Mouse (Mus musculus): ENCODE measurements around the gene 4930438A08Rik. TPM values are rescaled to one million over a fixed set of nuclear protein-coding genes. Genes with fewer than 3 reads are reported as not detected.

4930438A08Rik gene
- polyA plus RNA-seq, 1 experiment from 2014 or later = not detected

DNA sequence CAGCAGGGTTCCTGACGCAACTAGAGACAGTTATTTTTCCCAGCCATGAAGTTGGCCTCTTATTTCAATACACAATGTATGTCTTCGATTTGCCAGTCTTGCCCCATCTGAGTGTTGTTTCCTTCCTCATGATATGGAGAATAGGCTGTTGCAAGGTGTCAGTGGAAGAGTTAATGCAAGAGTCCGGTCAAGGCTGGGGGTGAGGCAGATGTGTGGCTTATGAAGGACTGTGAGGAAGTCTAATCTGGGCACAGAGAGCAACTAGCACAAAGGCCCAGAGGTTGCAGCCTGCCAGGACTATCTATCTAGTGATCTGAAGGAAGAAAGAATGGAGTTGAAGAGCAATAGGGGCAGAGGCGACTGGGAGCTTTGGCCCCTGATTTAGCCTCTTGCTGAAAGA, 14.4 kb upstream of the 4930438A08Rik start:
- WGBS = 80% methylated on average over 4 of the region's 4 CpGs
- Histone ChIP-seq H3K9ac (ENCODE audit: low read length) (no peak overlapping the region), H3K9me3 (ENCODE audit: control insufficient read depth, low read length) (no peaks in the 10 kb centered on the region), H3K4me3 (ENCODE audit: control insufficient read depth in 1 of 2, insufficient read depth in 1 of 2, low read depth in 1 of 2, low read length in 2 of 2) (no peak overlapping the region), H3K27ac (replicated peaks in 1 of 2; ENCODE audit: control insufficient read depth in 1 of 2, insufficient read depth in 1 of 2, low read depth in 2 of 2, low read length in 2 of 2) (no peak overlapping the region), H3K27me3 (ENCODE audit: control insufficient read depth, insufficient read depth, low read length) (no peaks in the 10 kb centered on the region), H3K36me3 (ENCODE audit: control insufficient read depth, insufficient read depth, low read length) (no peaks in the 10 kb centered on the region), H3K4me1 (ENCODE audit: control insufficient read depth in 2 of 2, insufficient read depth in 2 of 2, low read length in 2 of 2) (no peaks in the 10 kb centered on the region), H3K4me2 (ENCODE audit: low read length) (no peak overlapping the region)
- no peak for ATAC-seq (ENCODE audit: insufficient number of reproducible peaks, insufficient read depth, low FRiP score, low read depth)

DNA sequence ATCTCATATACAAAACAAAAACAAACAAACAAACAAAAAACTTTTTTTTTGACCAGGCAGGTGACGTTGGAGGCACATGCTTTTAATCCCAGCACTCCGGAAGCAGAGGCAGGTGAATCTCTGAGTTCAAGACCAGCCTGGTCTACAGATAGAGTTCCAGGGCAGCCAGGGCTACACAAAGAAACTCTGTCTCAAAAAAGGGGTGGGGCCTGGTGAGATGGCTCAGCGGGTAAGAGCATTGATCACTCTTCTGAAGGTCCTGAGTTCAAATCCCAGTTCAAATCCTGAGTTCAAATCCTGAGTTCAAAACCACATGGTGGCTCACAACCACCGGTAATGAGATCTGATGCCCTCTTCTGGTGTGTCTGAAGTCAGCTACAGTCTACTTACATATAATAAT, 12.8 kb upstream of the 4930438A08Rik start:
- no peaks in the 10 kb centered on the region for H3K27me3 ChIP-seq (ENCODE audit: control insufficient read depth, insufficient read depth, low read length)
- no peak overlapping the region for H3K4me2 ChIP-seq (ENCODE audit: low read length)
- no peak for ATAC-seq (ENCODE audit: insufficient number of reproducible peaks, insufficient read depth, low FRiP score, low read depth)
- no peaks in the 10 kb centered on the region for H3K4me1 ChIP-seq (ENCODE audit: control insufficient read depth in 2 of 2, insufficient read depth in 2 of 2, low read length in 2 of 2)
- 78% methylated on average over 4 of the region's 4 CpGs for WGBS
- H3K36me3 ChIP-seq (ENCODE audit: control insufficient read depth, insufficient read depth, low read length) = no peaks in the 10 kb centered on the region
- no peak overlapping the region for H3K9ac ChIP-seq (ENCODE audit: low read length)
- H3K27ac ChIP-seq (replicated peaks in 1 of 2; ENCODE audit: control insufficient read depth in 1 of 2, insufficient read depth in 1 of 2, low read depth in 2 of 2, low read length in 2 of 2) = no peak overlapping the region
- no peak overlapping the region for H3K4me3 ChIP-seq (ENCODE audit: control insufficient read depth in 1 of 2, insufficient read depth in 1 of 2, low read depth in 1 of 2, low read length in 2 of 2)
- H3K9me3 ChIP-seq (ENCODE audit: control insufficient read depth, low read length) = no peaks in the 10 kb centered on the region

DNA sequence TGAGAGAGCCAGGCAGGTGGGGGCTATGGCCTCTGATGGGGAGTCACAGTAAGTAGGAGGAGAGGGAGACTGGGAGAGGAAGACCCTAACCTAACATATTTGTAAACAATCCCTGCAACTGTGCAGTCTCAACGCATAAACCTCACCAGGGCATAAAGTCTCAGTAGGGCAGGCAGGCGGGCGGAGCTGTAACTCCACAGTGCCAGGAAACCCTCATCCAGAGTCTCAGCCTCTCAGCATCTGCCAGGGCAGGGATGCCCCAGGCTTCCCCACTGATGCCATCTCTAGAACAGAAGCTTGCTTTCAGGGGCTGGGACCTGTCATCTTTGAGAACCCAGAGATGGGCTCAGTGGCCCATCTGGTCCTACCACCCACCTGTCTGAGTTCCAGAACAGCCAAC, 12.3 kb upstream of the 4930438A08Rik start:
- no peaks in the 10 kb centered on the region for H3K27me3 ChIP-seq (ENCODE audit: control insufficient read depth, insufficient read depth, low read length)
- no peak overlapping the region for H3K9ac ChIP-seq (ENCODE audit: low read length)
- WGBS = 93% methylated on average over 3 of the region's 3 CpGs

DNA sequence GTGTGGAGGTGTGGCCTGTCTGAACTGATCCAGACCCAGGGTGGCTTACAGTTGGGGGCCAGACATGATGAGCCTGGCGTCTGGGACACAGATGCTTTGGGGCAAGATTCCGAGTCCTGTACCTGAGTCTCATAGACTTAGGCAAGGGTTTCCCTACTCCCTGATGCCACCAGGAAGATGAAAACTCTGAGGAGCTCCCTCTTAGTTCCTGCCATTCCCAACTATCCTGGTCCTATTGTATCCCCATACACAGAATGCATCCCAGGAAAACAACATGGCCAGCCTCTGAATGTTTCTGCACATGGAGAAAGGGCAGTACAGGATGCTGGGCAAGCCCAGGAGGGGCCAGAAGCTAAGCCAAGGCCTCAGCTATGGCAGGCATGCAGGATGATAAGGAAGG, 11.1 kb upstream of the 4930438A08Rik start:
- no peak overlapping the region for H3K4me3 ChIP-seq (ENCODE audit: control insufficient read depth in 1 of 2, insufficient read depth in 1 of 2, low read depth in 1 of 2, low read length in 2 of 2)
- no peaks in the 10 kb centered on the region for H3K27me3 ChIP-seq (ENCODE audit: control insufficient read depth, insufficient read depth, low read length)
- no peak overlapping the region for H3K27ac ChIP-seq (replicated peaks in 1 of 2; ENCODE audit: control insufficient read depth in 1 of 2, insufficient read depth in 1 of 2, low read depth in 2 of 2, low read length in 2 of 2)
- no peak overlapping the region for H3K4me2 ChIP-seq (ENCODE audit: low read length)
- no peaks in the 10 kb centered on the region for H3K9me3 ChIP-seq (ENCODE audit: control insufficient read depth, low read length)
- H3K4me1 ChIP-seq (ENCODE audit: control insufficient read depth in 2 of 2, insufficient read depth in 2 of 2, low read length in 2 of 2) = no peaks in the 10 kb centered on the region
- H3K9ac ChIP-seq (ENCODE audit: low read length) = no peak overlapping the region
- no peak for ATAC-seq (ENCODE audit: insufficient number of reproducible peaks, insufficient read depth, low FRiP score, low read depth)
- no peaks in the 10 kb centered on the region for H3K36me3 ChIP-seq (ENCODE audit: control insufficient read depth, insufficient read depth, low read length)
- 54% methylated on average over 2 of the region's 2 CpGs for WGBS

More for the DNA sequence above, 12.3 kb upstream of the 4930438A08Rik start:
- Histone ChIP-seq H3K9me3 (ENCODE audit: control insufficient read depth, low read length) (no peaks in the 10 kb centered on the region), H3K4me3 (ENCODE audit: control insufficient read depth in 1 of 2, insufficient read depth in 1 of 2, low read depth in 1 of 2, low read length in 2 of 2) (no peak overlapping the region), H3K27ac (replicated peaks in 1 of 2; ENCODE audit: control insufficient read depth in 1 of 2, insufficient read depth in 1 of 2, low read depth in 2 of 2, low read length in 2 of 2) (no peak overlapping the region), H3K36me3 (ENCODE audit: control insufficient read depth, insufficient read depth, low read length) (no peaks in the 10 kb centered on the region), H3K4me2 (ENCODE audit: low read length) (no peak overlapping the region), H3K4me1 (ENCODE audit: control insufficient read depth in 2 of 2, insufficient read depth in 2 of 2, low read length in 2 of 2) (no peaks in the 10 kb centered on the region)
- ATAC-seq (ENCODE audit: insufficient number of reproducible peaks, insufficient read depth, low FRiP score, low read depth) = no peak

DNA sequence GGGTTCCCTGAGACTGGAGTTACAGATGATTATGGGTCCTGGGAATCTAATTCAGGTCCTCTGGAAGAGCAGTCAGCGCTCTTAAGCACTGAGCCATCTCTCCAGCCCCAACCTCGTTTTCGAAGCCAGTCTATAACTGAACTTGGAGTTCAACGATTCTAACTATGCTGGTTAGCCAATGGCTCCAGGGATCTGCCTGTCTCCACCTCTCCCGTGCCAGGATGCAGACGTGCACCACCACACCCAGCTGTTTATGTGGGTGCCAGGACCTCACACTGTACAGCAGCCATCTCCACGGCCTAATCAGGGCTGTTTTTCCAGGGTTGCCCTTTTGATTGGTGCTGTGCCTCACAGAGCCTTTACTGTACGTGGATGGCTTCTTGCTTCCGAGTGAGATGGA, 10.1 kb upstream of the 4930438A08Rik start:
- H3K36me3 ChIP-seq (ENCODE audit: control insufficient read depth, insufficient read depth, low read length) = no peaks in the 10 kb centered on the region
- no peak overlapping the region for H3K4me3 ChIP-seq (ENCODE audit: control insufficient read depth in 1 of 2, insufficient read depth in 1 of 2, low read depth in 1 of 2, low read length in 2 of 2)
- no peaks in the 10 kb centered on the region for H3K4me1 ChIP-seq (ENCODE audit: control insufficient read depth in 2 of 2, insufficient read depth in 2 of 2, low read length in 2 of 2)
- H3K4me2 ChIP-seq (ENCODE audit: low read length) = no peak overlapping the region
- 81% methylated on average over 9 of the region's 9 CpGs for WGBS
- no peak for ATAC-seq (ENCODE audit: insufficient number of reproducible peaks, insufficient read depth, low FRiP score, low read depth)
- H3K27me3 ChIP-seq (ENCODE audit: control insufficient read depth, insufficient read depth, low read length) = no peaks in the 10 kb centered on the region
- no peak overlapping the region for H3K27ac ChIP-seq (replicated peaks in 1 of 2; ENCODE audit: control insufficient read depth in 1 of 2, insufficient read depth in 1 of 2, low read depth in 2 of 2, low read length in 2 of 2)
- H3K9me3 ChIP-seq (ENCODE audit: control insufficient read depth, low read length) = no peaks in the 10 kb centered on the region
- H3K9ac ChIP-seq (ENCODE audit: low read length) = no peak overlapping the region

DNA sequence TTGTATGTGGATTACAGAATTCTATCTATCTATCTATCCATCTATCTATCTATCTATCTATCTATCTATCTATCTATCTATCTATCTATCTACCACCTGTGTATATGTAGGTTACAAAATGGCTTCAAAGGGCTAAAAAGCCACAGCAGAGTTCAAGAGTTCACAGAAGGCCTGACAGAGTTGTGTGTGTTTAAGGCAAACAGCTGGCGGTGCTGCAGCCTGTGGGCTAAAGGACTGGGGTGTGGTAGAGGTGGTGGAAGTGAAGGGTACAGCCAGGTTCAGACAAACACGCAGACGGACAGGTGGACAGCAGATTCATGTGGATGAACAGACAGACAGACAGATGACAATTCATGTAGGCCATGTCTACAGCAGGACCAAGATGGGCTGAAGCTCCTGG, 6.3 kb upstream of the 4930438A08Rik start:
- H3K36me3 ChIP-seq (ENCODE audit: control insufficient read depth, insufficient read depth, low read length) = no peaks in the 10 kb centered on the region
- ATAC-seq (ENCODE audit: insufficient number of reproducible peaks, insufficient read depth, low FRiP score, low read depth) = no peak
- WGBS = 79% methylated on average over 3 of the region's 3 CpGs
- no peak overlapping the region for H3K4me3 ChIP-seq (ENCODE audit: control insufficient read depth in 1 of 2, insufficient read depth in 1 of 2, low read depth in 1 of 2, low read length in 2 of 2)
- no peak overlapping the region for H3K27ac ChIP-seq (replicated peaks in 1 of 2; ENCODE audit: control insufficient read depth in 1 of 2, insufficient read depth in 1 of 2, low read depth in 2 of 2, low read length in 2 of 2)
- H3K4me2 ChIP-seq (ENCODE audit: low read length) = no peak overlapping the region
- no peak overlapping the region for H3K9ac ChIP-seq (ENCODE audit: low read length)
- H3K4me1 ChIP-seq (ENCODE audit: control insufficient read depth in 2 of 2, insufficient read depth in 2 of 2, low read length in 2 of 2) = no peaks in the 10 kb centered on the region
- no peaks in the 10 kb centered on the region for H3K27me3 ChIP-seq (ENCODE audit: control insufficient read depth, insufficient read depth, low read length)
- no peaks in the 10 kb centered on the region for H3K9me3 ChIP-seq (ENCODE audit: control insufficient read depth, low read length)

DNA sequence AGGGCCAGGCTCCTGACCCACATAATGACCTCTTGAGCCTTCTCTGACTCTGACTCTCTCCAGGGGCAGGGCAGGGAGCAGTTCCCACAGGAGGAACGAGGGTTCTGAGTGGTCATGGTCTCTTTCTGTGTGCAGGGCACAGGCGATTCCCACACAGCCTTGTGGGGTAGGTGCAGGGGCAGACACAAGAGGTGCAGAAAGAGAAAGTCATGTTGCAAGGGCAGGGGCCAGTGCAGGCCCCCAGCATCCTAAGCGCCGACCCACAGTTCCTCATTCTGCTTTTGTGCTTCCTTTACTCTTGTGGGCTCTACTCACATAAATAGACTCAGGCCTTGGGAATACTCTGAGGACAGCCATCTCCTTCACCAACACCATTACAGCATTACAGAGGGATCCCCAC, 1.2 kb downstream of the 4930438A08Rik start:
- H3K9me3 ChIP-seq (ENCODE audit: control insufficient read depth, low read length) = no peaks in the 10 kb centered on the region
- 71% methylated on average over 4 of the region's 4 CpGs for WGBS

DNA sequence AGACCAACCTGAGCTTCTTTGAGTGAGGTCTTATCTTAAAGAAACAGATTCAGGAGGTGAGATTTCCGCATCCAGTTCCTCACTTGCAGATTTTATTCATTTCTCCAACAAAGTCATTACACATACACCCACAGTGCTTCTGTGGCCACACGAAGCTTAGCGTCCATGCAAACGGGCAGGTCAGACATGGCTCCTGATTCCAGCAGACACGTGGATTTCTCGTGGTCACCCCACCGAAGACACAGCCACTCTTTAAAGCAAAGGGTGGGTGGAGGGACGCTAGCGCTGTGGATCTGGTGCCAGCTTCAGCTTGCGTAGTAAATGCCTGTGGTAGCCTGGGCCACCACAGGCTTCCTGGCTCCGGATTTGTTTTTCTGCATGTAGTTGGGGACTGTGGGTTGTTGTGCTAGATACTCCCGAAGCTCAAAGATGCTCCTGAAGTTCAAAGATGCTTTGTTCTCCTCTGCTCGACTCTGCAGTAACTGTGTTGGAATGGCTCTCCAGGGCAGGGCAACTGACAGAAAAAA, 7.4 kb downstream of the 4930438A08Rik start:
- no peak overlapping the region for H3K9ac ChIP-seq (ENCODE audit: low read length)
- H3K4me2 ChIP-seq (ENCODE audit: low read length) = no peak overlapping the region
- H3K27me3 ChIP-seq (ENCODE audit: control insufficient read depth, insufficient read depth, low read length) = no peaks in the 10 kb centered on the region
- no peaks in the 10 kb centered on the region for H3K9me3 ChIP-seq (ENCODE audit: control insufficient read depth, low read length)
- no peaks in the 10 kb centered on the region for H3K4me1 ChIP-seq (ENCODE audit: control insufficient read depth in 2 of 2, insufficient read depth in 2 of 2, low read length in 2 of 2)
- 78% methylated on average over 13 of the region's 13 CpGs for WGBS
- no peaks in the 10 kb centered on the region for H3K36me3 ChIP-seq (ENCODE audit: control insufficient read depth, insufficient read depth, low read length)
- no peak for ATAC-seq (ENCODE audit: insufficient number of reproducible peaks, insufficient read depth, low FRiP score, low read depth)
- H3K27ac ChIP-seq (replicated peaks in 1 of 2; ENCODE audit: control insufficient read depth in 1 of 2, insufficient read depth in 1 of 2, low read depth in 2 of 2, low read length in 2 of 2) = no peak overlapping the region
- no peak overlapping the region for H3K4me3 ChIP-seq (ENCODE audit: control insufficient read depth in 1 of 2, insufficient read depth in 1 of 2, low read depth in 1 of 2, low read length in 2 of 2)

More for the DNA sequence above, 1.2 kb downstream of the 4930438A08Rik start:
- no peak overlapping the region for H3K27ac ChIP-seq (replicated peaks in 1 of 2; ENCODE audit: control insufficient read depth in 1 of 2, insufficient read depth in 1 of 2, low read depth in 2 of 2, low read length in 2 of 2)
- no peaks in the 10 kb centered on the region for H3K36me3 ChIP-seq (ENCODE audit: control insufficient read depth, insufficient read depth, low read length)
- no peak overlapping the region for H3K9ac ChIP-seq (ENCODE audit: low read length)
- no peaks in the 10 kb centered on the region for H3K4me1 ChIP-seq (ENCODE audit: control insufficient read depth in 2 of 2, insufficient read depth in 2 of 2, low read length in 2 of 2)
- no peaks in the 10 kb centered on the region for H3K27me3 ChIP-seq (ENCODE audit: control insufficient read depth, insufficient read depth, low read length)
- ATAC-seq (ENCODE audit: insufficient number of reproducible peaks, insufficient read depth, low FRiP score, low read depth) = no peak
- no peak overlapping the region for H3K4me2 ChIP-seq (ENCODE audit: low read length)
- no peak overlapping the region for H3K4me3 ChIP-seq (ENCODE audit: control insufficient read depth in 1 of 2, insufficient read depth in 1 of 2, low read depth in 1 of 2, low read length in 2 of 2)

Data from heart, embryonic 14.5 days (tissue).